Mouse (Mus musculus) left cerebral cortex, adult 9 months (tissue): ENCODE data around the gene Ank.
A peak's percentile ranks its signal among the peaks of the same experiment; 100 is the strongest.

Source experiments
- DNase-seq, 2 experiments: peaks; one replicate each; pipeline ENCODE4 v3.0.0; 2022; ENCODE audit warnings: low spot score in 2 of 2

Ank gene

DNA sequence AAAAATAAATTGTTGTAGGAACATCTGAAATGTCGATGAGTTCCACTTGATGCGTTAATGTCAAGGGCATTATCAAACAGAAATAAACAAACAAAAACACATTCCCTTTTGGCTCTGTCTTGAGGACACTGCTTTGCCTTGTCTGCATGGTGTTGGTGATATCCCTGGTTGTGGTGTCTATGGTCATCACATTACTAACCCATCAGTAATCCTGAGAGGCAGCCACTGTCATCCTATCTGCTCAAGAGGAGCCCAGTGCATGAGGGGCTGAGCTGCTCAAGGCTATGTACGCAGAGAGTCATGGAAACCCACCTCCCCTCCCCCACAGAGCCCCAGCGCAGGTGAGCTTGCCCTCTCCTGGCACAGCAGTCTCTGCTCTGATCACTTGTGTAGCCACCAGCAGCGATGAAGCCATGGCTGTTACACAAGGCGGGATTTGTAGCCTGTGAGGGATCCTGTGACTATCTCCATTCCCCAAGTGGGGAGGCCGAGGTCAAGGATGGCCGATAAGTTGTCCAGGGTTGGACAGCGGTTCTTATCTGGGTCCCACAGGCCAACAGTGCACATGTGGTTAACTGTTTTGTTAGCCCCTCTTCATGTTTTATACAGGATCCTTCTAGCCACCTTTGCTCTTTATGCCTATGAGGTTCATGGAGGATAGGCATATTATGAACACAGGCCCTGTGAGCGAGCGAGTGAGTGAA lies 30.3 kb downstream of the Ank start:
- no peak for DNase-seq

DNA sequence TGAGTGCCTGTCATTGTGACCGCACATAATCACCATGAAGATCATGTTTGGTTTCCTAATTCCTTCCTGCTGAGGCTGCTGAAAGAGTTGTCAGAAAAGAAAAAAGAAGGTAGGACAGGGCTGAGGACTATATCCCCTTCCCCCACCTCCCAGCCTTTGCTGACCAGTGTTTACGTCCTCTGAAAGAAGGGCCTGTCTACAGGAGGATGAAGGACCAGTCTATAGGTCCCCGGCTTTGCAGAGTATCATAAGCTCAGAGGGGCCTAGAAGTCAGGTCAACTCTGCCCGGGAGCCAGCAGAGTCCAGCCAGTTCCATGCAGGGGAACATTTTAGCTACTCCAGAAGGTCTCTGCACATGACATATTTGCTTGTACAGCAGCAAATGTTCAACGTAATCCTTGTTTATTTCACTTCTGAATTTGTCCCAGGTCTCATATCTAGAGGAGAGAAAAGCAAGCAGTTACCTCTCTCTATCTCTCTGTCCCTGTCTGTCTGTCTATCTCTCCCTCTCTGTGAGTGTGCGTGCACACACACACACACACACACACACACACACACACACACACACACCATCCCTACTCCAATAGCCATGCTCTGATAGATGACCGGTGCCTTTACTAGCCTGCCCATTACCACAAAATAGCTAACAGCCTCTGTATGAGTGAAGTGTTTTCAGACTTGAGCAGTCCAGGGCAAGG lies 31.0 kb downstream of the Ank start:
- DNase-seq, result no peak

DNA sequence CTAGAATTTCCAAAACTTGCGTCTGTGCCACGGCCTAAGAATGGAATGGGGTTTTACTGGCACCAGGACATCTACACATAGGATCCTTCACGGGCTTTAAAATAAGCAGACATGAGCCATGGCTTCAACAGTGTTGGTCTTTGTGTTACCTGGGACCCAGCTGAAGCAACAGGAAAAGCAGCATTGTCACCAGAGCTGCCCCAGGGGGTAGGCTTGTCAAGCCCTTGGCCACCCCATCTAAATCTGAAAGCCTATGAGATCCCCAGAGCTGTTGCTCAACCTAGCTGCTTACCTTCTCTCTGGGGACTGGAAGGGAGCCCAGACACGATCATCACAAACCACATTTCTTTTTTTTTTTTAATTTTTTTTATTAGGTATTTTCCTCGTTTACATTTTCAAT lies 31.6 kb downstream of the Ank start:
- DNase-seq, result no peak

GRCm38 (mm10) chr15:27500390-27500789 lies 33.9 kb downstream of the Ank start:
- no peak for DNase-seq

DNA sequence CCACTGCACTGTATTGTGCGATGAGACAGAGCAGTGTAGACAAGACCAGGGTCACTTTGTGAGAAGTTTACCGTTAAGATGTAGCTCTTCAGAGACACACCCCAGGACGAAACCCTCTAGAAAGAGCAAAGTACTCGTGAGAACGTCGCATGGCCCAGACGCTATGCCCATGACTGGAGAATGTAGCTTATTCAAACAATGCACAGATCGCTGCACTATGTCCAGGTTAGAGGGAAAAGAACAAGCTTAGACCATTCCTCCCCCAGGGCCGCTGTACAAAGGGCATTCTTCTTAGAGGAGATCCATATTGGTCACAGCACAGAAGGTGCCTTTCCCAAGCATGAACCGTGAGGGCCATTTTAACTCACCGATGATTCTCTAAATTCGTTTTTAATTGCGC lies 35.9 kb downstream of the Ank start:
- DNase-seq, result no peak

DNA sequence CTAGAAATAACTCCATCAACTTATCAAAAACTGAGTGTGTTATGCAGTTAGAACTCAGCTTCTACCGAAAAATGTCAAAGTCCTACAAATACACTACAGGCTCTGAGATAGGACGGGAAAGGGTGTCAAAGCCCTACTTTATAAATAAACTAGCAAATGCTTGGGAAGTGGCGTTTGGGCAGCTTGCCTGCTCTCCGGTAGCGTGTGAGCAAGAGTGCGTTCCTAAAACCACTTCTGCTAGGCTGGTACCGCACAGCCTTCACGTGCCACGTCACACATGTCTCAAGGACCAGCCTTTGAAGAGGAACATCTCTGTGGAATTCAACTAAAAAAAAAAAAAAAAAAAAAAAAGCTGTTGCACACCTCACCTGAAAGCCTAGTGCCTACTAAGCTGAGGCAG lies 36.7 kb downstream of the Ank start:
- peak in 1 of 2 experiments; percentile 69 for DNase-seq

DNA sequence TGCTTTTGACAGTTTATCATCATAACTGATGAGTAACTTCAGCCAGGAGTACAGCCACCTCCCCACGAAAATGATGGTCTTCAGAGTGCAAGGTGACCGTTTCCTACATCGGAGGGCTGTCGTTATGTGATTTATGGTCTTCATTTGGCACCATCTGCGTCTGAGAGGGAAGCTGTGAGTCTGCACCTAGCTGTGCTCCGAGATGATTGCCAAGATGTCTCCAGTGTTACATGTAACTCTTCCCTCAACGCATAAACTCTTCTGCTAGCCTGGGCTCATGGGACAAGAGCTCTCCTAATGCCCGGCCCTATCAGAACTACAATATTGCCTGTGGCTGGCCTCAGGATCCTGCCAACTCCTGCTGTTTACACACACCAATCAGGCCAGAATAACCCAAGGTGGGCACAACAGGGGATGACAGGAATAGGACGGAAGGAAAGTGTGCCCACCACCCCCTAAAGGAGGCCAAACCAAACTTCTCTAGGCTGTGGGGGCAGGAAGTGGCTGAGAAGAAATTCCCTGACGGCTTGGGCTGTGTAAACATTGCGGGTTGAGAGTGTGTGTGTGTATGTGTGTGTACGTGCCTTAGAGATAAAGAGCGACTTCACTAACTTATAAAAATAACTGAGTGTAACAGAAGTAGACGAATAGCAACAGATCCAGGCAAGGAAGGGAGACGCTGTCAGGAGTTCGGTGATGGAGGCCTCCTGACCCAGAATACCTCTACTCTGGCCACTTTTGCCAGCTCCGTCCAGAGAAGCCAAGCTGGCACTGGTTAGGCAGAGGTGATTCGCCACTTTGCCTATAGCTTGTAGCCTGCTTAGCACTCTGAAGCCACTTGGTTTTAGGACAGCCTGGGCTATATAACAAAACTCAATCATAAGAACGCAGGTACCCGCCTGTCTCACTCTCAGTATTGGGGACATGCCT lies 37.6 kb downstream of the Ank start:
- no peak for DNase-seq

DNA sequence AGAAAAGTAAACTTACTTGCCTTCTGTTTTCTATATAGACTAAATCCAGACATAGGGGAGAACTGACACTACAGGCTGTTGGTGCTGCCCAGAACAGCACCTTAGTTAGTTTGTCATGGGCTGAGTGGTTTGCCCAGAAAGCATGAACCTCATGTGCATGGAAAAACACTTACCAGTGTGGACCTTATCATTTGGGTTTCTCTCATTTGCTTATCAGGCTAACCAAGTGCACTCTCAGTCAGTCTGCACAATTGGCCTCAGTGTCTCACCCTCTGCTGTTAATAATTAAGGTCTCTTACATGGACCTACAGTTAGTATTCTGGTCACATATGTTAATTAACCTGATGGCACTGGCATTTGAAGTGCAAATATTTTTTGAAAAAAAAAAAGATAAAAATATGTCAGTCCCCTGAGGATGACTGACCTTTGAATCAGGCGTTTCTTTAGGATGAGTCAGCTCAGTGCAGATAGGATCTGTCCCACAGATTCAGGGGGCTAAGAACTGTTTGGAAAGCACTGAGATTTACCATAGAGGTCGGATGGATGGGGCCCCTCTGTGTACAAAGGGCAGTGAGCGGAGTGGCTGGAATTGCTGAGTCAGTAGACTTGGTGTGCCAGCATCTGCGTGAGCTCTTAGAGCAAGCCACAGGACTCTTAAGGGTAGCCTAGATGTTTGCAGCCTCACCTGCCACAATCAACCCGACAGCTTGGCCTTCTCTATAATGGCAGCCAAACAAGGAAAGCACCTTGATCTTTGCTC lies 39.8 kb downstream of the Ank start:
- no peak for DNase-seq

DNA sequence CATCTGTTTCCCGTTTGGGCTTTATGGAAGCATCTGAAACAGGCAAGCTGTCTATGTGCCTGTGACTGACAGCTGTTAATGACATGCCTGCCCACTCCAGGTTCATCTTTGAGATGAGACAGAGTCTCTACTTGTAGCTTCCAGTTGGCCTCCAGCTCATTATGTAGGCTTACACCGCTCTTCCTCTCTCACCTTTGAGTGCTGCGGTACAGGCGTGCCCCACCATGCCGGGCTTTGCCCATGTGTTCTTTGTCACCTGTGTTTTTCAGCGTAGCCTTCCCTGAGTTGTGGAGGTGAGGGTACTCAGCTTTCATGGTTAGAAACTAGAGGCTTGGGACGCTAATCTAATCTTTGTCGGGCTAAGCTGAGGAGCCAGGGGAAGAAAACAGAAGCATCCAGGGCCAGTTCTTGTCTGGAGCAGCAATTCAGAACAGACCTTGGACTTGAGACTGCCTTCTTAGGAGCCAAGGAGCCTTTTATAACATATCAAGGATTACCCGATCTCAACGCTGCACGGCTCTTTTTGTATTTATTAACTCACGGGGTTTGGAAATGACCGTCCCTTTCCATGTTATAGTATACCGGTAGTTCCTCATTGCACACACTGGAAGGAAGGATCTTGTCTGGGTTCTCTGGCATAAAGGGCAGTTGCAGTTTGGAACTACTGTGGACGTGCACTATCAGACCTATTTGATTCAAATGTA lies 40.6 kb downstream of the Ank start:
- no peak for DNase-seq

GRCm38 (mm10) chr15:27508169-27508568 lies 41.7 kb downstream of the Ank start:
- no peak for DNase-seq

DNA sequence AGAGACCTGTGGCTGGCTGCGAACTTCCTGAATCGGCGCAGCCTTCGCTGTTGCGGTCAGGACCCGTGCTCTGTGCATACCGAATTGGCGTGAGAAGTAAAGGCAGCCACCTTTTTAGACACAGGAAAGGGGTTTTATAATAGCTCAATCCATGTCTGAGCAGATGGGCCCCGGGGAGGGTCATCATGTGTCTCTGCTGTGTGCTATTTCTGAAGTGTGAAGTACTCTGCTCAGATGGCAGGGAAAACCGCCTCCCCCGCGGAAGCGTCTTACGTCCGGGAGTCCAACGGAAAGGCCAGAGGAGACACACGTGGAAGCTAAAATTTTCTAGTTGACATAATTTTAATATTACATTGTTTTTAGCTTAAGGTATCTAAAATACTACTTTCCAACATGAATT lies 42.5 kb downstream of the Ank start:
- peak; percentile 48 to 76 for DNase-seq

GRCm38 (mm10) chr15:27516927-27517326 lies 50.5 kb downstream of the Ank start:
- no peak for DNase-seq

GRCm38 (mm10) chr15:27518026-27518425 lies 51.5 kb downstream of the Ank start:
- DNase-seq, result no peak

GRCm38 (mm10) chr15:27519857-27520256 lies 53.4 kb downstream of the Ank start:
- DNase-seq, result no peak

- no peak for DNase-seq
These were observed 58.9 kb downstream of the Ank start for GRCm38 (mm10) chr15:27525233-27526005.

DNA sequence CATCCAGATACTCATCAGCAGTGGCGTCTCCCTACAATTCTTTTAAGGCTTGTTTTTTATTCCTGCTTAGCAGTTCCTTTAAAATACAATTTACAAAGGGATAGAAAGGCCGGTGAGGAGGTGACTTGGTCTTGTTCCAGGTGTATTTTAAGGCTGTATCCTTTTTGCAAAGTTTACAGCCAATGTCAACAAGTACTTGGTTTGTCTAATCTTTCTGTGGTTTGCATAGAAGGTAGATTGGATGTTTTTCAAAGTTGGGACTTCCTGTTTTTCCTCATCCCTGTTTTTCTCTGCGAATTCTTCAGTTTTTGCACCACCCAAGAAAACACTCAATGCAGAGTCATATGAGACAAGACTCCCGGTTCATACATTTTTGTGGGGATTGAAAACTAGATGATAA lies 62.4 kb downstream of the Ank start:
- DNase-seq, result no peak

DNA sequence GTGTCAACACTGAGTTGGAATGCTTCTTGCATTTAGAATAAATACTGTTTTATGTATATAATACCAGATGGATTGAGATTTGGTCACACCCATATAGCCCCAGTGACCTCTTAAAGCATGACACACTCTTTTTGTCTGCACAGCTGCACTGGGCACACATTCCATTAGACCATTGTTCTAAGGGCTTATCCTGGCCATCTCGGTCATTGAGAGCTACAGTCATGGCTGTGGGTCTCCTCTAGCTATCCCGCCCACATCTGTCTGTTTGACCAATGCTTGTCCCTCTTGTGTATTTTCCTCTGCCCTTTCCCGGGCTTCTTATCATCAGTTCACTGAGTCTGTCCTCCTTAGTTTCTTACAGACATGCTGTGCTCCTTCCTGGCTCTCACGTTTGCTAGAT lies 63.5 kb downstream of the Ank start:
- DNase-seq, result no peak

- DNase-seq, result no peak
These were observed 66.6 kb downstream of the Ank start for GRCm38 (mm10) chr15:27533036-27533435.

DNA sequence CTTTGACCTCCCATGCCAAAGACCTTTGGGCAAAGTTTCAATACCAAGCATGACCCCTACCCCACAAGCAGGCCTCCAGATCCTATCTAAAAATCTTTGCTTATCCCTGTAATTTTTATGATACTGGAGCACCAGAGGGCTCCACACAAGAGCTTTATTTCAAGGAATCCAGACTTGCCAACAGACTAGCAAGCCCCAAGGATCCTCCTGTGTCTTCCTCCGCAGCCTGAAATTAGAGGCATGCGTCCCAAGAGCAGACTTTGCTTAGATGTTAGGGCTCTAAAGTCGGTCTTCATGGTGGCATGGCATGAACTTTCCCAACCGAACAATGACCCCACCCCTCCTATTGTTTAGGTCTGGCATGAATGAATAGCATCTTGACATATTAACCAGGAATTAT lies 69.2 kb downstream of the Ank start:
- DNase-seq, result no peak

- peak; percentile 44 to 51 for DNase-seq
These were observed 69.7 kb downstream of the Ank start for GRCm38 (mm10) chr15:27536186-27536585.
